Mouse (Mus musculus): Measurements from ENCODE around the gene Ubqln4.

Gene Ubqln4

DNA sequence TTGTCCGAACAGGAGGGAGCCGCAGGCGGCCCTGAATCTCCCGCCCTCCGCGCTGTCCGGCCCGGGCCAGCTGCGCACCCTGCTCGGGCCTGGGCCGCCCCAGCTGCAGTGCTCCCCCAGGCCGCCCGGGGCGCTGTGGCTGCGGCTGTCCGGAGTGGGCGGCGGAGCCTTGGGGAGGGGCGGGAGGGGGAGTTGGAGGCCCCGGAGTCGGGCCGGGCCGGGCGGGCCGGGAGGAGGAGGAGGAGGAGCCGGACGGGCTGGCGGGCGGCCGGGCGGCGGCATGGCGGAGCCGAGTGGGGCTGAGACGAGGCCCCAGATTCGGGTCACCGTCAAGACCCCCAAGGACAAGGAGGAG lies at the start of gene Ubqln4:
Gene Ubqln4 (plus strand): TSS at position 234 of the 355 bp plus-strand sequence.
- no peak for DNase-seq (ENCODE audit: low read depth, low spot score)

DNA sequence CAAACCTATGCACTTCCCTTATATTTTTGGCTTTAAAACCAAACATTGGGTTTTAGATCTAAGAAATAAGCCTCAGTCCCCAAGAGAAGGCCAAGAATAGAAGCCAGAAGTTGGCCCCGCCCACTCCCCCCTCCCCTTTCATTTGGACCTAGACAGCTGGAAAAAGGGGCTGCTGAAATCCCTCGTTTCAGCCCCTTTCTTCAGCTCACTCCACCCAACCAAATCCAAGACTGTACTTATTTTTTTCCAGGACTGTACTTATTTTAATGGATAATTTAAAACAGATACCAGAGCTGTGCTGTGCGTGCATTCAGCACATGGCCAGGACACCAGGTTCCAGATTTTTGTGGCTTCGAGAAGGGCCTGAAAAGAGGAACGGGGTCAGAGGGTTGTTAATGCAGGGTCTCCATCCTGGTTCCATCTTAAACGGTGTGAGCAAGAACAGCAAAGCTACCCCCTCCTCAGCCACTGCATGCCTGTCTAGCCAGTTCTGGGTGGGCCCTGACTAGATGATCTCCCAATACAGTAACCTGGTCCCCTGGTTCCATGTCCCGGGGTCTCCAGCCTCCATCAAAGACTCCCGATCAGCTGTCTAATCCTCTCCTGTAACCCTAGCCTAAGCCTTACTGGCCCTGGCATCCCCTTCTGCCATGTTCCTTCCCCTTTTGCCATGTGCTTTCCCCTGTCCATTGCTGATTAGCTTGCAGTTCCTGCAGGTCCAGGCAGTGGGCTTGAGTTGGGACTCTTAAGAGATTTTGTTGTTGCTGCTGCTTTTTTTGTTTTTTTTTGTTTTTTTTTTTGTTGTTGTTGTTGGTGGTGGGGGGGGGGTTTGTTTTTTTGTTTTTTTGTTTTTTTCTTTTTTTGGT lies 49.4 kb upstream of the Ubqln4 start:
- DNase-seq (ENCODE audit: low read depth, low spot score): no peak

DNA sequence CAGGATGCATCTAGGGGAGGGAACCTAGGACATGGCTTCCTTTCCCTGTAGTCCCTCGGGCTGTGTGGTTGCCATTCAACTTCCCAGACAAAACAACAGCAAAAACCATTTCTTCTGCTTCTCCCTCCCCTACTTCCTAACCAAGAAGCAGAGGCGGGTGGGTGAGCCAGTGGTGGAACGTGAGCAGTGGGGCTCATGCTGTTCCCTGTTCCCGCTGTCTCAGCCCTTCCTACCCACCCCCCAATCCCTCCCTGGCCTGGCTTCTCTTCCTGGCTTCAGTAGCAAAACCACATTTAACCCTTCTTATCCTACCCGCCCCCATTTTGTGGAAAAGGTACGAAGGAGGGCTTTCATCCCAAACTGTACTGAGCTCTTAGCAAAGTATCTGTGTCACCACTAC lies 48.5 kb upstream of the Ubqln4 start:
- no peak for DNase-seq (ENCODE audit: low read depth, low spot score)

DNA sequence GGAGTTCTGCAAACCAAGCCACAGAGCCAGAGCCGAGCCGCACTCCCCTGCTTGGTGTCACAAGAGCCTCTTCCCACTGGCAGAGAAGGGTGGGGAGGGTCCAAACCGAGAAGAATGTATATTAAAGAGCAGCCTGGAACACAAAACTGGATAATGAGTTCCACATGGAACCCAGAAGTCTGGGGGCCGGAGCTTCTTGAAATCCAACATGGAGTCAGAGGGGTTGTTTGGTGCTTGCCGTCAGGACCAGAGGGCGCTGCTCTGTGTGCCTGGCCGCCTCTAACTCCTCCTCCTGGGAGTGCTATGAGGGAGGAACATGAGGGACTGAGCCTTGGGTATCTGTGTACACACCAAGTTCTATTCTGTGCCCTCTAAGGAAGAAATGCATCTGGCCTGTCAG lies 47.8 kb upstream of the Ubqln4 start:
- no peak for DNase-seq (ENCODE audit: low read depth, low spot score)

DNA sequence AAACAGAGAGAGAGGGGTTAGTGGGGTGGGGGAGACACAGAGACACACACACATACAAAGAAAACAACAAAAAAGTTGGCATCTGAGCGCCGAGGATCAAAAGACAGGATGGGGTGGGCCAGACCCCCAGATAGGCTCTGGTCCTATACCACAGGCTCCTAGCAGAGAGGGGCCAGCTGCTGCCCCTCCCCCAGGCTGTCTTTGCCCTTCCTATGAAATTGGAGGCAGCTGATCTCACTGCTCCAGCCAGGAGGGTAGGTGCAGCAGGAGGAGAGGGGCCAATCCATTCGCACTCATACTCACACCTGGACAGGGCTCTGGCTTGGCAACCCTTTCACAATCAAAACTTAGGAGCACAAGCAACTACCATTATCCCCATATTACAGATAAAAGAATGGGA lies 44.3 kb upstream of the Ubqln4 start:
- DNase-seq (ENCODE audit: low read depth, low spot score): no peak

DNA sequence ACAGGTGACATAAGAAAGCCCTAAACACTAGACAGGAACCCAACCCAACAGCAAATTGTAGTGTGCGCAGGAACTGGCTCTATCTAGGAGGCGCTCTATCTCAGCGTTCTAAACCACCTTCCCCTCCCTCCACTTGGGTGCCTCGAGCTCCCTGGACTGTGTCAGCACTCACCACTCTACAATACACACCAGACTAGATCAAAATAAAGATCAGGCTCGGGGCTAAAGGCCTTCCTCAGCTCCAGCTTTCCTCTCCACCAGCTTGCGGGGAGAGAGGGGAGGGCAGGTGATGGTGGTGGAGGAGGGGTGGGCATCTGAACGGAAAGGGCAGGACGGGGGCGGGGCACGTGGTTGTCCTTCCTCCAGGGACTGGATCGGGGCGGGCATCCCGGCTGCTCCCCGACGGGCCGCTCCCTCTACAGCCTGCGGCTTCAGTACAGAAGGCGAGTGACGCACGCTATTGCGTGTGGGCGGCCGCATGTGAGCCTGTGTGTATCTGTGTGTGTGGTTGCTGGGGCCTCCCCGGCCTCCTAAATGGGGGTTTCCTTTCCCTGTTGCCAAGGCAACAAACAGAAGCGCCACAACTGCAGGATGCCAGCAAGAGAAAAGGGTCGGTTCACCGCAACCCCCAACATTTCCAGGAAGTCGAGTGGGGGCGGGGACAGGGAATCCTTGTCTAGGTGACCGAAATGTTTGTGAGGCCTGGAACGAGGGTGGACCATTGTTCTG lies 43.7 kb upstream of the Ubqln4 start, which contains the start of gene Lmna:
Gene Lmna (minus strand): TSS at position 265 of the 729 bp plus-strand sequence.
- peak; percentile 78 for DNase-seq (ENCODE audit: low read depth, low spot score)

DNA sequence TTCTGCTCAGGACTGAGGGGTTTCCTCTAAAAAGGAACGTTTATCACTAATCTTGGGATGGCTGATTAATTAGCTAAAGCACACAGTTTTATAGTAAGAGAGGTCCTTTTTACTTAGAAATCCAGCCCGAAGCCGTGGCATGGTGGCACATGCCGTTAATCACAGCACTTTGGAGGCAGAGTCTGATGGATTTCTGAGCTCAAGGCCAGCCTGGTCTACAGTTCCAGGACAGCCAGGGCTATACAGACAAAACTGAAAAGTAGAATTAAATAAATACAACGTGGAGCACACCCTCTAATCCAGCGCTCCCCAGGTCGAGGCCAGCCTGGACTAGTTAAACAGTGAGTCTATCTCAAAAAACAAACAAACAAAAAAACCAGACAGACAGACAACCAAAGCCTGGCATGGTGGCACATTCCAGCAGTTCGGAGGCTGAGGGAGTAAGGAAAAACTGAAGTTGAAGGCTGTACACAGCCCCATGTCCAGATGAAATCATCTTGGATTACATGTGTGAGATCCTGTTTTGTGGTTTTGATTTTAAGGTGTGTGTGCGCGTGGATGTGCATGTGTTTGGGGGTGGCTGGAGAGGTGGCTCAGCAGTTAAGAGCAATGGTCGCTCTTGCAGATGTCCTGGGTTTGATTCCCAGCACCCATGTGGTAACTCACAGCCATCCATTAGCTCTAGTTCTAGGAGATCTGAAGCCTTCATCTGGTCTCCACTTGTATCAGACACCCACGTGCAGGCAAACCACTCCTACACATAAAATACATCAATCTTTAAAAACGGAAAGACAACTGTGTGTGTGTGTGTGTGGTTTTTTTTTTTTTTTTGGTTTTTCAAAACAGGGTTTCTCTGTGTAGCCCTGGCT lies 42.9 kb upstream of the Ubqln4 start:
- DNase-seq (ENCODE audit: low read depth, low spot score): no peak

DNA sequence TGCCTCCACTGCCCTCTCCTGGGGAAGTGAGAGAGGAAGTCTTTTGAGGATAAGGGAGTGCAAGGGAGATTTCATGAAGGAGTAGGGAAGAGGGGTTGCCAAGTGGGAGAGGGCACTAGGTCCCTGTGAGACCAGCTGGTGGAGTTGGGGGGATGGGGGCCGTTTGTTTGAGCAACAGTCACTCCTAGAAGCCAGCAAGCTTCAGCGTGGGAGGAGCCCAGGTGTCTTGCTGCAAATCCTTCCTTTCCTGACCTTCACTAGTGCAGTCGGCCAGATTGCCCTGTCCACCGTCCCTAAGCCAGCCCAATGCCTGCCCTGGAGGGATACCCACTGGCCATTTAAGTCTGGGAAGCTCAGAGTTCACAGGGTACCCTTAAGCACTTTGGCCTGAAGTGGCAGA lies 42.0 kb upstream of the Ubqln4 start:
- DNase-seq (ENCODE audit: low read depth, low spot score): no peak

DNA sequence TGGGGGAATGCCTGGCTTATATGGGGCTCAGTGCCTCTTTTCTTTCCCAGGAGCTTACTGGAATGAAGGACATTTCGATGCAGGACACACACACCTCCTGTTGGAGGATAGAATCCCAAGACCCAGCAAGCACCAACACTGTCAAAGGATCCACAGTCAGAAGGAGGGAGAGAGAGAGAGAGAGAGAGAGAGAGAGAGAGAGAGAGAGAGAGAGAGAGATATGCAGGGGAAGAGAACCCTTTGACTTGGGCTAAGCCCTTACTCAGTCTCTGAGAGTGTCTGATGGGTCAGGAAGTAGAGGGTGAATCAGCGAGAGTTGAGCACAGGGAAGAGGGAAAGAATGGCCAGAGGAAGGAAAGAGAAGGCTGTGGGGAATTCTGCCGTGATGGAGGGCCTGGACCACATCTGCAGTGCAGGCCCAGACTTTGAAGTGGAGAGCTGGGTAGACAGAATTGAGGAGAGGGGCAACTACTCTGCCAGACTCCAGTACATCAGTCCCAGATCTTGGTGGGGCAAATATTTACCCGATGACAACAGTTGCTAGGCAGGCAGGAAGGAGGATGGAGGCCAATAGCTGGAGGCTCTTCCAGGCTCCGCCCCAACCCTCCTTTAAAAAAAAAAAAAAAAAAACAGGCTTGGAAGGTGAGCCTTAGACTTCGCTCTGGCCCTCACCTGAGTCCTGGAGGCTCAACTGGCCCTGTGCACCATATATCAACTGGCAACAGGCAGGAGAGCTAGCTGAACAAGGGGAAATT lies 41.2 kb upstream of the Ubqln4 start:
- no peak for DNase-seq (ENCODE audit: low read depth, low spot score)

DNA sequence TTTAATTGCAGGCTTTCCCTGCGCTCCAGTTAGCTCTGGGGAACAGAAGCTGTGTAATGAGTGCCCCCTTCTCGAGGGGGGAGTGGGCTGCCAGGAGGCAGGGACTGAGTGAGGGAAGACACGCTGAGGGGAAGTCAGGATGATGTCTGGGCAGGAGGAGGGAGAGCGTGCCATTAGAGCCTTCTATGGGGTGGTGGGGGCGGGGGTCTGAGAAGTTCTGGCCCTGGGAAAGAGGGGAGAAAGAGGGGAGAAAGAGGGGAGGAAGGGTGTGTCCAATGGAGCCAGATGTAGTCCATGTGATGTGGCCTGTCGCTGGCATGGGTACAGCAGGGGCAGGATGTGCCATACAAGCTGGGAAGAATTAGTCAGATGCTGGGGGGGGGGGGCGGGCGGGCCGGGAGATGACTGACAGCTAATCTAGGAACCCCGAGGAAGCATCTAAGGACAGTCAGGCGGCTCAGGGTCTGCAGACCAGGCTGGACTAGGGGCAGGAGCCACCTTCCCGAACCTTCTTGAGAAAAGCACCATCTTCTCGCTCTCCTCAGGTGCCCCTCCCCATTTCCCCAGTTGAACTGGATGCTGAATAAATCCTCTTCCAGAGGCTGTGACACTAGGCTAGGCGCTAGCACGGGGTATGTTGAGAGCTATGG lies 40.5 kb upstream of the Ubqln4 start:
- DNase-seq (ENCODE audit: low read depth, low spot score): no peak

DNA sequence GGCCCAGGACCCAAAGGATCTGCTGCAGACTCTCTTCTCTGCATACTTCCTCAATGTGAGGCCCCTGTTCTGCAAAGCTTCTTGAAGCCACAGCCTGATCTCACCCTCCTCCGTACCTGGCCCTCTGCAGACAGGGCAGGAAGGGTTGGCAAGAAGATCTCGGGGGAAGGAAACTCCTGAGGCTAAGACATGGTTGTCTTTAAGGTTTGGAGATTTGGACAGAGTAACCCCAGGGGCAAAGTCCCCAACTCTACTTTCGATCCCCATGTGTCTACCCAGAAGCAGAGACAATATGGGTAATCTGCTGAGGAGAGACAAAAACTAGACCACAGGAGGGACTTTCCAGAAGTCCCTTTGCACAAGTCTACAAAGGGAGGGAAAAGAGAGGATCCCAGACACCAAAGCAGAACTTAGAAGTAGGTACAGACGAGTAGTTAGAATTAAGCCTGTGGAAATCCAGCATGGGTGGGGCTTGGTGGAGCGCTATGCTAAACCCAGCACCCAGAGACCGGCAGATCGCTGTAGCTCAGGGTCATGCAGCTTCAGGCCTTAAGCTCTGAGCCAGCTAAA lies 39.9 kb upstream of the Ubqln4 start:
- no peak for DNase-seq (ENCODE audit: low read depth, low spot score)

DNA sequence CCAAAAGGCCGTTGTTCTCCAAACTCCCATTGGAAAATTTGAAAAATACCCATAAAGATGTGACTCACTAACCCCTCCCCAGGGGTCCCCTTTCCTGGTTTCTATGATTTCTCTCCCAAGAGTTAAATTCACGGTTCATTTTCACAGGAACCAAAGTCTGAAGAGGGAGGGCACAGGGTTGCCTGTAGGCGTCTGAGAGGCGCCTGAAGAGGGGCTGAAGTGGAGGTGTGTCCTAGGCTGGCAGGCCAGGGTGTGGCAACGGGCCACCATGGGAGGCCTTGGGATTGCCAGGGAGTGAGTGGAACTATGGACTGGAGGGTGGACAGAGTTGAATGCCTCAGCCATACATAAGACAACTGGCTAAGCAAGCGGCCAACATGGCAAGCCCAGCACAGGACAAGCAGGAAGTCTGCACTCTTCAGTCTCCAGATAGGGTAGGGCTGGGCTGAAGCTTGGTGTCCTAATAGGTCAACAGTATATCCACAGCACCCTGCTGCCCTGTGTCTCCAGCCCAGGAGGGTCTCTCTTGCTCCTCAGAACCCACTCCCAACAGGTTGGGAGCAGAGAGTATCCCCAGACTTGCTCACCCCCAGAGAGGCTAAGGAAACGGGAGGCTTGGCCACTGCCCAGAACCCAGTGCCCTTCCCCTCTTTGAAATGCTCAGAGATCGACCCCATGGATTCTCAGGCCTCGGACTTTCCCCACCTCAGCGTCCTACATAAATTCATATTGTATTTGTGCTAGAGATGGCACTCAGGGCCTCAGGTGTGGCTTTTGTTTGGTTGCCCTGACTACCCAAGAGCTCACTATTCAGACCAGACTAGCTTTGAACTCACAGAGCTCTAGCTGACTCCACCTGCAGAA lies 39.1 kb upstream of the Ubqln4 start:
- no peak for DNase-seq (ENCODE audit: low read depth, low spot score)

DNA sequence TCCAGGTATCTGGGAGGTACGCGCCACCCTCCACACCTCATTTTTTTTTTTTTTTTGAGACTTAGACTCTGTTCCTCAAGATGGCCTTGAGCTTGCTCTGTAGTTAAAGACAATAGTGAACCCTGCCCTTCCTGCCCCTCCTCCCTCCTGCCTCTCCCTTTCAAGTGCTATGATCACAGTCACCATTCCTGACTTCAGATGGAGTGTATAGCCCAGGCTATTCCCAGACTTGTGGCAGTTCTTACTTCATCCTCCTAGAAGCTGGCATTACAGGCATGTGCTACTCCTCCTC lies 38.5 kb upstream of the Ubqln4 start:
- DNase-seq (ENCODE audit: low read depth, low spot score): no peak

DNA sequence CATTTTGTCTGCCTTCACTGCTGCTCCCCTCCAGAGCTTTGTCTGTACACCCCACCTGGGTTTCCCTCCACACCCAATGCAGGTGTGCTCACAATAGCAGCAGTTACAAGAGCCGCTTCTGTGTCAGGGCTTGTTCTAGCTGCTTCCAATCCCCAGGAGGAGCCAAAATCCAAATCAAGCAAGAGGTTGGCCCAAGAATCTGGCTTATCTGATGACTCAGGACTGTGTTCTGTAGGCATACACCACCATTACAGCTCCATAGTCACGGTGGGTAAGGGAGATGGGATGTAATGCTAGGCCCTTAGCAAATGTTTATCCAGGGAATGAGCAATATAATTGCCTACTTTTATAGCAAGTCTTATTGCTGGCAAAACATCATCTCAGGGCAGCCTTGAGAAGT lies 37.2 kb upstream of the Ubqln4 start:
- DNase-seq (ENCODE audit: low read depth, low spot score): no peak

DNA sequence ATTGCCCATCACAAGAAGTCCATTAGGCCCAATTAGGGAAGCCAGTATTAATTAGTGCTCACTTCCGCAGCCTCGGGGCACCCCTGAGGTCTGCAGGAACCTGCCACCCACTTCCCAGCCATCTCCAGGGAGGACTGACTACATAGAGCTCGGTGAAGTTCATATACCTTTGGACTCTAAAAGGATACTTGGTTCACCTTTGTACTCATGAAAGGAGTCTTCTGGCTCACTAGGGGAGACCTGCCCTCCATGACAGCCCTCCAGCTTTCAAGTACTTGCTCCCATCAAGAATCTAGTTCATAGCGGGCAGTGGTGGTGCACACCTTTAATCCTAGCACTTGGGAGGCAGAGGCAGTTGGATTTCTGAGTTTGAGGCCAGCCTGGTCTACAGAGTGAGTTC lies 35.1 kb upstream of the Ubqln4 start:
- DNase-seq (ENCODE audit: low read depth, low spot score): no peak

DNA sequence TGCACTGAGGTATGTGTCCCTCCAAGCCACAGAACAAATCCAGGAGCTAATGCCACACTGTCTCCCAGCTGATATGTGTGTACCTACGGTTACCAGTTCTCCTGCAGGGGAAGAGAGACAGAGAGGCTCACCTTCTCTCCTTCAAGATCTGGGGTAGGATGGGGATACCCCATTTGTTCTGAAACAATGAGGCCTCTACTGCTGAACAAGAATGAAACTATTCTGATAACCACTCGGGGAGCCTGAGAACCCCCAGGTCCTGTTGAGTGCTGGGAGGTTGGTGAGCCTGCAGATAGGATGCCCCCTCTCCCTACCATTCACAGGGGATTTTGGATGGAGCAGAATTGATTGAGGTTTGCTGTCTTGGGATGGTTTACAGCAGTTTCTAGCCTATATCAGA lies 33.5 kb upstream of the Ubqln4 start:
- no peak for DNase-seq (ENCODE audit: low read depth, low spot score)

DNA sequence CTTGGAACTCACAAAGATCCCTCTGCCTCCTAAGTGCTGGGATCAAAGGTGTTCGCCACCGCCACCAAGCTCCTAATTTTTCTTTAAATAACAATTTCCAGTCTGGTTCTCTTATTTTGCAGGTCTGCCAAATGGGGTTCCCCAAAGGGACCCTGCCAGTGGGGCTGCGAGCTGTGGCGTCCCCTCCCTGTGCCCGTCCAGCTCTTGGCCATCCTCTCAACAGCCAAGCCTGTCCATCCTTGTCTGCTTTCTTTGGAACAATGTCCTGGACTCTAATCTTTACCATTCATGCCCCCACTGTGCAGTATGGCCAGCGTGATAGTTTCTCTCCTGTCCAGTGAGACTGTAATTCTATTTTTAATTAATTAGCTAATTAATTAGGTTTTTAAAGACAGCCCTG lies 32.4 kb upstream of the Ubqln4 start:
- DNase-seq (ENCODE audit: low read depth, low spot score): no peak

DNA sequence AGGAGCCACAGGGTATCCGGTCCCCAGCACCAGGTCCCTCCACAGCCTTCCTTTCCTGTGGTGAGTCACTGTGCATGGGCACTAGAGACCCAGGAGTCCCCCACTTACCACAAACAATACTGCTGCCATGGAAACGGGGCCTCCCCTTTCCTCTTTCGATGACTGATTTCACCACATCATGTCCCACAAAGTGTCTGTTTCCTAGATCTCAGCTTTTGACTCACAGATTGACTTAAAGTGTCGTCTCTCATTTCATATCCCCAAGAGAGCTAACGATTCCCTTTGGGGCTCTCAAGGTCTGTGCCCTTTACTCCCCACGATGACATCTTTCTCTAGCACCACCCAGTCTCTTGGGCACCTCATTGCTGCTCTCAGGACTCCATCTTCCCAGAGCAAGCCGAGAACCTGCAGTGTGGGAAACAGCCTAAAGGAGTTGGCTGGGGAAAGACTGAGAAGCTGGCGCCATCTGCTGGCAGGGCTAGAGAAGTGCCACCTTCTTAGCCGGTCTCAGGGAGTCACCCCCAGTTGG lies 31.7 kb upstream of the Ubqln4 start:
- no peak for DNase-seq (ENCODE audit: low read depth, low spot score)

DNA sequence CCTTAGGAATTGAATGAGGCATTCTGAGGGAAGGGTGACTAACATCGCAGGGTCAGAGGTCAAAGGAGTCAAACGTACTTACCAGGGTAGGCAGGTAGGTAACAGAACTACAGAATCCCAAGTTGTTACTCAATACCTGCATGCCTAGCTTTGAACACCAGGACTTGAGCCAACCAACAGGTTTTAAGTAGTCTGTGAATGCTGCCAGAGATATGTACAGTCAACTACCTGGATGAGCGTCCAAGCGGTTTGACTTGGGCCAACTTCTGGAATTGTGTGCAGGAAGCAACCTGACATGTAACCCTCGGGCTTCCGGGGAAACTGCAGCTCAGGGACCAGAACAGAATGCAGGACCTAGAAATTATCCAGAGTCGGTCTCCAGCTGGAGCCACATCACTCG lies 30.5 kb upstream of the Ubqln4 start:
- DNase-seq (ENCODE audit: low read depth, low spot score): no peak

DNA sequence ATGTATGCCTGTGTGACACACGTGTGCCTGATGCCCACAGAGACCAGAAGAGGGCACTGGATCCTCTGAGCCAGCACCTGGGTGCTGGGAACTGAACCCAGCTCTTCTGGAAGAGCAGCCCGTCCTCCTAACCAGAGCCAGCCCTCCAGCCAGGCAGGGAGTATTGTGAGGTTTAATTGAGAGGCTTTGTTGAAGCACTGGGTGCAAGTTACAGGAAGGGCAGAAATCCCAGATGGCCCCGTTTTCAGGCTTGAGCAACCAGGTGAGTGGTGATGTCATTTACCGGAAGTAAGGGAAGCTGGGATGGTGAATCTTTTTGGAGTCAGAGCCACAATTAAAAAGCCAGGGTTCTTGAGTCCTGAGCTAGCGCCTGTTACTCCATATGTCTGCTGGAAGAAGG lies 28.5 kb upstream of the Ubqln4 start:
- DNase-seq (ENCODE audit: low read depth, low spot score): no peak

Data from brain, embryonic 18.5 days (tissue).